Mouse (Mus musculus) kidney, postnatal 36 days (tissue): ENCODE results near the gene Nkain4.

Experiments
- DNase-seq, 2 experiments: peaks; one replicate each; pipeline ENCODE4 v3.0.0; 2021 to 2022; ENCODE audit warnings: mixed read lengths in 2 of 2

The Nkain4 gene

GRCm38 (mm10) chr2:180893537-180894028 is 60.9 kb downstream of the Nkain4 start:
- DNase-seq = peak in 1 of 2 experiments; percentile 8

- peak in 1 of 2 experiments; percentile 21 for DNase-seq
These were observed 61.5 kb downstream of the Nkain4 start for GRCm38 (mm10) chr2:180892841-180893521.

- no peak for DNase-seq
These were observed 62.6 kb downstream of the Nkain4 start for GRCm38 (mm10) chr2:180891835-180892323.

- no peak for DNase-seq
These were observed 63.2 kb downstream of the Nkain4 start for GRCm38 (mm10) chr2:180891075-180891834.

GRCm38 (mm10) chr2:180890422-180891074 is 64.0 kb downstream of the Nkain4 start:
- DNase-seq = no peak

- DNase-seq = no peak
These were observed 64.6 kb downstream of the Nkain4 start for GRCm38 (mm10) chr2:180889921-180890280.

GRCm38 (mm10) chr2:180889271-180889920 is 65.1 kb downstream of the Nkain4 start:
- no peak for DNase-seq

GRCm38 (mm10) chr2:180885270-180885669 is 69.2 kb downstream of the Nkain4 start:
- peak in 1 of 2 experiments; percentile 19 for DNase-seq
